Mouse (Mus musculus) cerebellum, postnatal 36 days (tissue): ENCODE data around the gene Spock2.

ENCODE experiments used
- DNase-seq, 2 experiments: peaks; one replicate each; pipeline ENCODE4 v3.0.0; 2021 to 2022; ENCODE audit warnings: mixed read lengths in 2 of 2

Spock2 gene

GRCm38 (mm10) chr10:60106146-60106530 is at the start of gene Spock2:
Gene Spock2, plus strand, starts transcription at chr10:60106219.
- peak; percentile 78 for DNase-seq

- DNase-seq: no peak
Observed at GRCm38 (mm10) chr10:60062173-60062572, 43.8 kb upstream of the Spock2 start.

GRCm38 (mm10) chr10:60062931-60063330 is 43.1 kb upstream of the Spock2 start:
- no peak for DNase-seq

GRCm38 (mm10) chr10:60066524-60066923 is 39.5 kb upstream of the Spock2 start:
- peak; percentile 15 to 33 for DNase-seq

GRCm38 (mm10) chr10:60075159-60075558 is 30.9 kb upstream of the Spock2 start:
- no peak for DNase-seq

GRCm38 (mm10) chr10:60077226-60077625 is 28.8 kb upstream of the Spock2 start:
- DNase-seq: no peak

GRCm38 (mm10) chr10:60077736-60078560 is 28.1 kb upstream of the Spock2 start:
- DNase-seq: no peak

GRCm38 (mm10) chr10:60078561-60078917 is 27.5 kb upstream of the Spock2 start:
- DNase-seq: no peak

GRCm38 (mm10) chr10:60080171-60080570 is 25.8 kb upstream of the Spock2 start:
- DNase-seq: no peak

GRCm38 (mm10) chr10:60080601-60080981 is 25.4 kb upstream of the Spock2 start:
- DNase-seq: no peak

- peak; percentile 24 to 36 for DNase-seq
Observed at GRCm38 (mm10) chr10:60080982-60081825, 24.8 kb upstream of the Spock2 start.

GRCm38 (mm10) chr10:60081905-60082304 is 24.1 kb upstream of the Spock2 start:
- peak in 1 of 2 experiments; percentile 39 for DNase-seq

GRCm38 (mm10) chr10:60084065-60084464 is 22.0 kb upstream of the Spock2 start:
- DNase-seq: peak; percentile 52 to 66

- no peak for DNase-seq
Observed at GRCm38 (mm10) chr10:60092311-60092710, 13.7 kb upstream of the Spock2 start.

GRCm38 (mm10) chr10:60093751-60094150 is 12.3 kb upstream of the Spock2 start:
- DNase-seq: no peak

- no peak for DNase-seq
Observed at GRCm38 (mm10) chr10:60095558-60095957, 10.5 kb upstream of the Spock2 start.

- DNase-seq: no peak
Observed at GRCm38 (mm10) chr10:60096302-60096701, 9.7 kb upstream of the Spock2 start.

- DNase-seq: no peak
Observed at GRCm38 (mm10) chr10:60097146-60097545, 8.9 kb upstream of the Spock2 start.

GRCm38 (mm10) chr10:60097774-60098173 is 8.2 kb upstream of the Spock2 start:
- no peak for DNase-seq

GRCm38 (mm10) chr10:60105391-60106145 is 451 bp upstream of the Spock2 start:
- peak in 1 of 2 experiments; percentile 26 for DNase-seq

GRCm38 (mm10) chr10:60106531-60107186 is 640 bp downstream of the Spock2 start:
- DNase-seq: peak; percentile 58 to 61

- peak; percentile 70 to 79 for DNase-seq
Observed at GRCm38 (mm10) chr10:60107448-60107847, 1.4 kb downstream of the Spock2 start.
